Mouse (Mus musculus) ES-Bruce4 (cell line): ENCODE results near the gene Dhx33.

ENCODE experiments used
- EP300 ChIP-seq: IDR thresholded peaks from 2 replicates; pipeline ENCODE4 v1.6.1; 2011; ENCODE audit warnings: low read depth, low read length; ENCODE audit not compliant: insufficient read depth
- POLR2A ChIP-seq: IDR thresholded peaks from one replicate; pipeline ENCODE4 v1.8.1; 2011; ENCODE audit warnings: low read length; ENCODE audit not compliant: insufficient read depth

- no peak for TF ChIP-seq EP300
- TF ChIP-seq POLR2A: no peak
Observed at GRCm38 (mm10) chr11:70954711-70955110, 49.5 kb downstream of the Dhx33 start.
